10 mouse cellular contexts compared by ENCODE assay signal in the genomic region with DNA sequence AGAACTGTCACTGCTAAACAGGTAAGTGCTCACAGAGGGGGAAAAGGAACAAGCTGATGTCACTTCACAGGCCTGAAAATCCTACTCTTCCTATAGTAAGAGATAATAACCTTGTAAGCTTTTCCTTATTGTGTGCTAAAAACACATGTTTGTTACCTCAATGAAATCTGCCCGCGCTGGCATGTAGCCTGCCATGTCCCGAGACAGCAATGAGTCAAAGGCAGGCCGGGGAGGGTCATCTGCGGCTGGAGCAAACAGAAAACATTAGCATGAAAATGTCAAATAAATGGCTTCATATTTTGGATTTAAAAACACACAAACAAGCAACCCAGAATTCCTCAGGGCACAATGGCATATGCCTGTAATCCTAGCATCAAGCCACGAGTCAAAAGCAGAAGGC.
"Had no signal": no experiment of that assay in that cellular context is flagged by ENCODE, and none has a peak within 500 bp of the region (broad histone marks: within the 10 kb centered on the region; RNA-seq: fewer than 3 reads in every experiment).

No protein-coding gene starts in this region.

- ATAC-seq: midbrain, embryonic 13.5 days; midbrain, embryonic 15.5 days had no signal

- DNase-seq: lung, adult 18-20 months; lung, embryonic 14.5 days; lung, postnatal 10 days; lung, postnatal 4 days; right cerebral cortex, postnatal 14 days; thymus, adult 2 months; thymus, postnatal 25 days; thymus, postnatal 4 days had no signal
